Mouse (Mus musculus) small intestine, adult 2 months (tissue): ENCODE data around the gene Ptprk. TPM values are rescaled to one million over a fixed set of nuclear protein-coding genes. Genes with fewer than 3 reads are reported as not detected.

ENCODE experiments used
- H3K27ac ChIP-seq: fragments of 200-500 bp; 2 replicates; pipeline ENCODE4 v1.5.1; 2012; ENCODE audit warnings: low read depth, low read length, control low read depth, inconsistent platforms; ENCODE audit not compliant: insufficient read depth
- H3K27me3 ChIP-seq: fragments of 200-500 bp; 2 replicates; pipeline ENCODE4 v1.6.1; 2012; ENCODE audit warnings: mild to moderate bottlenecking, moderate library complexity, low read length, inconsistent platforms; ENCODE audit not compliant: control insufficient read depth, insufficient read depth
- H3K36me3 ChIP-seq: fragments of 200-500 bp; 2 replicates; pipeline ENCODE4 v1.6.1; 2012; ENCODE audit warnings: mild to moderate bottlenecking, low read length, control low read depth, inconsistent platforms; ENCODE audit not compliant: control insufficient read depth, insufficient read depth
- H3K4me1 ChIP-seq: fragments of 200-500 bp; 2 replicates; pipeline ENCODE4 v1.6.1; 2012; ENCODE audit warnings: low read length, inconsistent platforms, mixed read lengths; ENCODE audit not compliant: control insufficient read depth, insufficient read depth, insufficient read length
- H3K4me3 ChIP-seq: fragments of 200-500 bp; 2 replicates; pipeline ENCODE4 v1.5.1; 2012; ENCODE audit warnings: low read depth, mild to moderate bottlenecking, control low read depth, inconsistent platforms, low read length, moderate library complexity
- CTCF ChIP-seq: fragments of 200-500 bp; IDR thresholded peaks from 2 replicates; pipeline ENCODE4 v1.5.1; 2012; ENCODE audit warnings: low read depth, mild to moderate bottlenecking, control low read depth, inconsistent platforms, low read length, moderate library complexity, mixed read lengths; ENCODE audit not compliant: insufficient replicate concordance, insufficient read length; ENCODE audit errors: extremely low read depth
- POLR2A ChIP-seq: fragments of 200-500 bp; IDR thresholded peaks from 2 replicates; pipeline ENCODE4 v1.6.1; 2012; ENCODE audit warnings: low read depth, mild to moderate bottlenecking, control low read depth, inconsistent platforms, low read length, moderate library complexity
- WGBS: fragments of 180-500 bp; shearing (Covaris S2); methylation state at CpG from one replicate; pipeline ENCODE4 v1.1.7; 2018; 5-methylcytosine and 5-hydroxymethylcytosine counted together
- polyA plus RNA-seq: library from polyadenylated mRNA; depleted of rRNA; stranded (reverse); fragments of >200 nt; gene quantifications from 2 replicates; pipeline ENCODE4 v1.2.3, GENCODE M21; 2012

Gene Ptprk
- polyA plus RNA-seq, 1 experiment: 11.3 TPM

- Histone ChIP-seq H3K27me3 (no peaks in the 10 kb centered on the region), H3K36me3 (peaks cover 5% of the 10 kb centered on the region; the same call in 1 of the 2 replicates), H3K4me3 (no peak overlapping the region), H3K27ac (no peak overlapping the region), H3K4me1 (no peaks in the 10 kb centered on the region)
- TF ChIP-seq POLR2A (no peak), CTCF (no peak)
- 86% methylated on average over 1 of the region's 1 CpGs for WGBS
These were observed 389.1 kb downstream of the Ptprk start for GRCm38 (mm10) chr10:28463706-28464105.

GRCm38 (mm10) chr10:28464766-28465548 is 390.3 kb downstream of the Ptprk start:
- Histone ChIP-seq H3K4me1 (no peaks in the 10 kb centered on the region), H3K36me3 (peaks cover 5% of the 10 kb centered on the region; the same call in 1 of the 2 replicates), H3K4me3 (no peak overlapping the region), H3K27me3 (no peaks in the 10 kb centered on the region), H3K27ac (no peak overlapping the region)
- WGBS: 87% methylated on average over 12 of the region's 12 CpGs
- no peak for TF ChIP-seq CTCF
- TF ChIP-seq POLR2A: no peak

GRCm38 (mm10) chr10:28485574-28485973 is 411.0 kb downstream of the Ptprk start:
- no peak overlapping the region for H3K4me3 ChIP-seq
- 60% methylated on average over 3 of the region's 3 CpGs for WGBS
- no peaks in the 10 kb centered on the region for H3K27me3 ChIP-seq
- no peaks in the 10 kb centered on the region for H3K4me1 ChIP-seq
- no peak for TF ChIP-seq POLR2A
- TF ChIP-seq CTCF: peak; percentile 65; the same call in 1 of the 2 replicates
- H3K36me3 ChIP-seq: no peaks in the 10 kb centered on the region
- no peak overlapping the region for H3K27ac ChIP-seq

- Histone ChIP-seq H3K4me1 (no peaks in the 10 kb centered on the region), H3K27me3 (no peaks in the 10 kb centered on the region), H3K36me3 (peaks cover 3% of the 10 kb centered on the region), H3K4me3 (no peak overlapping the region), H3K27ac (no peak overlapping the region)
- TF ChIP-seq POLR2A (no peak), CTCF (no peak)
- 90% methylated on average over 1 of the region's 1 CpGs for WGBS
These were observed 416.4 kb downstream of the Ptprk start for GRCm38 (mm10) chr10:28491006-28491405.

- Histone ChIP-seq H3K4me1 (no peaks in the 10 kb centered on the region), H3K4me3 (no peak overlapping the region), H3K27me3 (no peaks in the 10 kb centered on the region), H3K27ac (no peak overlapping the region), H3K36me3 (peaks cover 3% of the 10 kb centered on the region)
- 89% methylated on average over 9 of the region's 9 CpGs for WGBS
- TF ChIP-seq CTCF (no peak), POLR2A (no peak)
These were observed 417.6 kb downstream of the Ptprk start for GRCm38 (mm10) chr10:28492206-28492605.

- no peaks in the 10 kb centered on the region for H3K4me1 ChIP-seq
- no peaks in the 10 kb centered on the region for H3K27me3 ChIP-seq
- H3K36me3 ChIP-seq: peaks cover 3% of the 10 kb centered on the region
- no peak overlapping the region for H3K27ac ChIP-seq
- no peak overlapping the region for H3K4me3 ChIP-seq
- no peak for TF ChIP-seq CTCF
- TF ChIP-seq POLR2A: no peak
- WGBS: 77% methylated on average over 14 of the region's 14 CpGs
These were observed 418.2 kb downstream of the Ptprk start for GRCm38 (mm10) chr10:28492870-28493269.

GRCm38 (mm10) chr10:28493271-28493861 is 418.7 kb downstream of the Ptprk start:
- Histone ChIP-seq H3K36me3 (peaks cover 3% of the 10 kb centered on the region), H3K4me3 (no peak overlapping the region), H3K27ac (no peak overlapping the region), H3K27me3 (no peaks in the 10 kb centered on the region), H3K4me1 (no peaks in the 10 kb centered on the region)
- WGBS: 82% methylated on average over 7 of the region's 7 CpGs
- TF ChIP-seq CTCF: no peak
- TF ChIP-seq POLR2A: no peak
